Mouse (Mus musculus) cerebellum, adult 2 months (tissue): ENCODE results near the gene Igsf21.

Experiments used
- CTCF ChIP-seq: fragments of 200-500 bp; IDR thresholded peaks from 2 replicates; pipeline ENCODE4 v1.5.1; 2011; ENCODE audit warnings: low read depth, mild to moderate bottlenecking, control low read depth, low read length, moderate library complexity, borderline replicate concordance; ENCODE audit not compliant: insufficient read depth
- POLR2A ChIP-seq: fragments of 200-500 bp; IDR thresholded peaks from 2 replicates; pipeline ENCODE4 v1.6.1; 2011; ENCODE audit warnings: low read length, control low read depth, borderline replicate concordance; ENCODE audit not compliant: insufficient read depth

GRCm38 (mm10) chr4:140267086-140267485 lies 20.5 kb upstream of the Igsf21 start:
- no peak for TF ChIP-seq CTCF
- no peak for TF ChIP-seq POLR2A
